Mouse (Mus musculus) kidney, postnatal 14 days (tissue): ENCODE results near the gene Trim33.

ENCODE experiments used
- DNase-seq: peaks from one replicate; pipeline ENCODE4 v3.0.0; 2022; ENCODE audit warnings: mixed read lengths

Gene Trim33

GRCm38 (mm10) chr3:103364182-103364945, 85.3 kb downstream of the Trim33 start:
- no peak for DNase-seq

- DNase-seq: no peak
Observed at GRCm38 (mm10) chr3:103367176-103367970, 88.3 kb downstream of the Trim33 start.

GRCm38 (mm10) chr3:103368731-103369130, 89.6 kb downstream of the Trim33 start:
- DNase-seq: no peak

GRCm38 (mm10) chr3:103374028-103374427, 94.9 kb downstream of the Trim33 start:
- peak; percentile 49 for DNase-seq

DNA sequence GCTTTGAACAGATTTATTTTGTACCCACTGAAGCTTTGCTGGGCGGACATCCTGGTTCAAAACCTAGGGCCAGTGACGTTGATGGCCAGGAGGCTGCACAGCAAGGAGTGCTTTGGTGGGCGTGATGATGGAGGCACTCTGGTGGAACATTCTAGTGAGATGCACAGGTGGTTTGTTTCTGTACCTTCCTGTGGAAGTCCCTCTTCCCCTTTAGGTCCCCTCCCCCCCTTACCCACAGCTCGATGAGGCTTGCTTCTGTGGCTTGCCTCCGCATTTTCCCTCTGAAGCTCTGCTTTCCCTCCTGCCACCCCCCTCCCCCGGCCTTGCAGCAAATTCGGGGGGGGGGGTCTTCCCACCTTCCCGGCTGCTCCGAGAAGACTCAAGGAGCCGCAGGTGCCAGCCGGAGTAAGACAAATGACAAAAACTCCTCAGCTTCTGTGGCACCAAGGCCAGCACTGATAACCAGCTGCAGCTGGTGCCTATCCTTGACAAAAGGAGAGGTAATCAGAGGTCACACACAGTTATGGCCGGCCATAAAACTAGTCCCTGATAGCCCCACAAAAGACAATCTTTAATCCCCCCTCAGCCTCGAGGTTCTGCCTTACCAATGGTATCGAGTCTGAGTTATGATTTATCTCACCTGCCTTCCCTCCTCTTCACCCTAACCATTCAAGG, 96.2 kb downstream of the Trim33 start:
- no peak for DNase-seq

GRCm38 (mm10) chr3:103378018-103378417, 98.9 kb downstream of the Trim33 start:
- DNase-seq: peak; percentile 34

- no peak for DNase-seq
Observed at GRCm38 (mm10) chr3:103379371-103379770, 100.3 kb downstream of the Trim33 start.

DNA sequence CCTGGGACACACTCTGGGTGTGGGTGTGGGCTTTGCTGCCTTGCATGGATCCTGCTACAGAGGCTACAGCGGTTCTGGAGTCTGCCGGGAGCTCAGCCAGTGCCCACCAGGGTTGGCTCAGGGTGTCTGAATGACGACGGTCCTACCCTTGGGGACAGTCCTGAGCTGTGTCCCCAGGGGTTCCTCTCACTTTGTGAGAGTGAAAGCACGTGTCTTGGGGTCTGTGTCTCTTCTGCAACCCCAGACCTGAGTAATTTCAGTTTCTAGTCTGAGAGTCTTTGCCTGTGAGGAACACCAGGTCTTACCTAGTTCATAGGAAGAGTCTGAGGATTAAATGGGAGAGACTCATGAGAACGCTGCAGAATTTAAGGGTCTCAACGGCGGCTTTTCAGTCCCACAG, 101.7 kb downstream of the Trim33 start:
- no peak for DNase-seq

- DNase-seq: no peak
Observed at GRCm38 (mm10) chr3:103381441-103381840, 102.3 kb downstream of the Trim33 start.

DNA sequence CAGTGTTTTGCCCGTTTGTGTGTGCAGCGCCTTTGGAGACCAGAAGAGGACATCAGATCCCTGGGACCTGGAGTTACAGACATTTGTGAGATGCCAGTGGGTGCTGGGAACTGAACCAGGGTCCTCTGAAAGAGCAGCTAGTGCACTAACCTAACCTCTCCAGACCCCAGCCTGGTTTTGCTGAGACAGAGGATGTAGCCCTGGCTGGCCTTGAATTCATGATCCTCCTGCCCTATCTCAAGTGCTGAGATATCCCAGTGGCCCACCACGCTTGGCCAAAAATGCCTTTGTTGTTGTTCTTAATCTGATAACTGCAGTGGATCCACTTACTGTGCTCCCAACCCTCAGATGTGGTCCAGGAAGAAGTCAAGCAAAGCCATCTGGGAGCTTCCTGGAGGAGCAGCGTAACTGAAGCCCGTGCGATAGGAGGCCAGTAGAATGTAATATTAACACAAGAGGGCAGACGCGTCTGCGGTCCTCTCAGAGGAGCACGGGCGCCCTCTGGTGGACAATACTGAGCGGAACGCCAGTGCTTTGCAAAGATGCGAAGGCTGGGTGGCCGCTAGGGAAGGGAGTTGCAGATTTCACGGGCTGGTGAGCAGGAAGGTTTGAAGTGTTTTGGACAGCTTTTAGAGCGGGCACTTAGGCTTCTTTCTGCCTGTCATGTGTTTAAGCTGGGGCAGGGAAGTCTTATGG, 103.9 kb downstream of the Trim33 start:
- DNase-seq: peak; percentile 92

- no peak for DNase-seq
Observed at GRCm38 (mm10) chr3:103384486-103384885, 105.4 kb downstream of the Trim33 start.

- DNase-seq: no peak
Observed at GRCm38 (mm10) chr3:103384949-103385348, 105.9 kb downstream of the Trim33 start.

GRCm38 (mm10) chr3:103385383-103386291, 106.5 kb downstream of the Trim33 start:
- DNase-seq: no peak

- no peak for DNase-seq
Observed at GRCm38 (mm10) chr3:103386292-103387031, 107.4 kb downstream of the Trim33 start.

DNA sequence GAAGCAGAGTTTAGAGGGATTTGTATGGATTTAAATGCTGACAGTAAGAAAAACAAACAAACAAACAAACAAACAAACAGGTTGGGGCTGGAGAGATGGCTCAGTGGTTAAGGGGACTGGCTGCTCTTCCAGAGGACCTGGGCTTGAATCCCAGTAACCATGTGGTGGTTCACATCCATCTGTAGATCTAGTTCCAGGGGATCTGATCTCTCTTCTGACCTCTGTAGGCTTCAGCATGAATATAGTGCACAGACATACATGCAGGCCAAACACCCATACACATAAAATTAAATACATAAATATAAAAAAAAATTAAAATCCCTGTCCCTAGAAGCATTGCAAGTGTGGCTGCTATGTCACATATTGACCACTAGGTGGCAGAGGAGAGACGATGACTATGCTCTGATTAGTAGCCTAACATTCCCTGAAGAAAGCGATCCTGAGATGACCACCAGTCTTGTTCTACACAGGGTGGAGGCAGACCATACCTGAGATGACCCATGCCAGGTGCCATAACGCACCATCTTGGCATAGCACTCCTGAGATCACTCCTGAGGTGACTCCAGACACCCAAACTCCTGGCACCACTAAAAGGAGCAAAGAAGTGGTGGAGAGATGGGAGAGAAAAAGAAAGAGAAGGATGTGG, 113.6 kb downstream of the Trim33 start:
- peak; percentile 45 for DNase-seq

DNA sequence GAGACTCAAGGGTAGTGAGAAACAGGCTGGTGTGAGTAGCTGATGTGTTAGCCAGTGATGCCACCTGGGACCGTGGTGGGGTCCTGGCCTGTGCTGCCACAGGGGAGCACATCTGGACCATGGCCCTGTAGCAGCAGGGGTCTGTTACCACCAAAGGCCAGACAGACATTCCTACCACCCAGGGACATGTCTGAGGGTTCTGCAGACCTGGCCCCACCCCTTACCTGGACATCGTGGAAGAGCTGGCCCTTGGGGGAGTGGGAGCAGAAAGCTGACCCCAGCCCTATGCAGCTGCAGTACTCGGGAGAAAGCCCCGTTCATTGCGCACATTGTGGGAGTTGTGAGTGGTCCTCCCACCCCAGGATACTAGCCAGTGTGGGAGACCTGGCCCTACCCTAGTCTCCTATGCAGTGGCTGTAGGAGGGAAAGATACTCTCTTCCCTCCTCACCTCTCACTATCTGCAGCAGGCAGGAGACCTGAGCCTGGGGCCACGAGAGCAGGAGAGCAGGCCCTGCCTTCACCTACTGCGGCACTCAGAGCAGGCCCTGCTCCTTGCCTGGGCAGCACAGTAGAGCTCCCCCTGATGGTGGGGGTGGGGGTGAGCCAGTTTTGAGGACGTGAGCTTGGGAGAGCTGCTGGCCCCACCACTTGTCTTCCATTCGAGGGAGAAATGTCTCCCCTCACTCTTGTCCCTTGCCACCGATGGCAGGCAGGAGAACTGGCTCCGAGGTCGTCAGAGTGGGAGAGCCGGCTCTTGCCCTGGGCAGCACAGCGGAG, 114.4 kb downstream of the Trim33 start:
- DNase-seq: no peak

DNA sequence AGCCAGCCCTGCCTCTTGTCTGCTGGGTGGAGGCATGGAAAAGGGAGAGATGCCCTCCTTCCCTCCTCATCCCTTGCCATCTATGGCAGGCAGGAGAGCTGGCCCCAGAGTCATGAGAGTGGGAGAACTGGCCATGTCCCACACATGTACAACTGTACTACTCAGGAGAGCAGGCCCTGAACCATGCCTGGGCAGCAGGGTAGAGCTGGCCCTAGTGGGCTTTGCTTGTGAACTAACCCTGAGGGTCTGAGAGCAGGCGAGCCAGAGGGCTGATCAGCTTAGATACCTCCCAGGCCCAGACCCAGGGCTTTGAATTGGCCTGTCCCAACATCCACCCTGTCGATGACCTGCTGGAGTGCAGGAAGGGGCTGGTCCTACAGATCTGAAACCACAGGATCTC, 115.0 kb downstream of the Trim33 start:
- DNase-seq: no peak

- DNase-seq: no peak
Observed at GRCm38 (mm10) chr3:103397523-103397922, 118.4 kb downstream of the Trim33 start.

DNA sequence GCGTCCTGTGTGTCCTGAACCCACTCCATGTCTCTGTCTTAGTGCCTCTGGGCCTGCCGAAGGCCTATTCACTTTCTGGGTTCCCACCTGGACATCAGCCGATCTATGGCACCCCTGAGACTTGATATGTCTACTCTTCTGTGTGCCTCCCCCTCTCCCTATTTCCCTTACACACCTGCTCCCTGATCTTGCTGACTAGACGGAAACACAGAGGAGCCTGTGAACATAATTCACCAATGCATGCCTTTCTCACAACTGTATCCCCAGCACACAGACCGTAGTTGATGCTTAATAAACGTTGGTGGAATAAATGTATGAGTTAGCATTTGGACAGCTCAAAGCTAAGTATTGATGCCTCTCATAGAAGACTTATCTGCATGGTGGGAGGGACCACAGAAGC, 121.7 kb downstream of the Trim33 start:
- no peak for DNase-seq
